Mouse (Mus musculus): ENCODE data around the gene Trmt1l. TPM values are rescaled to one million over a fixed set of nuclear protein-coding genes. Genes with fewer than 3 reads are reported as not detected.

The Trmt1l gene
- total and polyA plus RNA-seq, 3 experiments, result 20.9 to 23.7 (median 21.8) TPM

DNA sequence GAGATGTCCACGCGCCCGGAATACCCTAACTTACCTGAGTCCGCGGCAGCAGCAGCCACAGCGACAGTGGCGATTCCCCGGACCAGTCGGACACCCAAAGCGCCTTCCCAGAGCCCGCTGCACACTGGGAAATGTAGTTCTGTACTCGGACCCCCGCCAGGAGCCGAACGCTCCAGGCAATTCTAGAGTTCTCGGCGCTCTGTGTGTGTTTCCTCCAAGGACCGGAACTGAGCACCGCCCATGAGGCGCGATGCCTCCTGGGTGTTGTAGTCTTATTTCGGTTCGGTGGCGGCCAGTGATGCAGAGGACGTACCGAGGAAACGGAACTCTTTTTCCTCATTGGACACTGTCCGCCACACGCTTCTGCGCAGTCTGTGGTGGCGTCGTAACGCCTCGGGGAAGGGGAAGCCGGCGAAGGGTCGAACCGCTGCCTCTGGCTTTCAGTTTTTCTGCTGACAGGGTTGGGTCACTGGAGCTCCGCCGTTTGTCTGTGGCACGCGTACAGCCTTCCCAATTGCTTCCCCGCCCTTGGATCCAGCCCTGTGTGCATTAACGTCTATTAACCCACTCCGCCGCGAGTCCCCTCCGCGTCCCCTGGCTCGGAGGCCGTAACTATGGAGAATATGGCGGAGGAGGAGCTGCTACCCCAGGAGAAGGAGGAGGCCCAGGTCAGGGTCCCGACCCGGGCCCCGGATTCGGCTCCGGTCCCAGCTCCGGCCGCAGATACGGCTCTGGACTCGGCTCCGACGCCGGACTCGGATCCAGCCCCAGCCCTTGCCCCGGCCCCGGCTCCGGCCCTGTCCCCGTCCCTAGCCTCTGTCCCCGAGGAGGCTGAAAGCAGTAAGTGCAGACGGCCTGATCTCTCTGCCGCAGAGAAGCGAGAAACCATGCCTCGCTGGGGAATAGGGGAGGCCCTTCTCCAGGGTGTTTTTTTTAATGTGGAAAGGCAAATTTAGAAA, at the start of gene Trmt1l, which contains the start of gene Swt1 (continued):
- peak; percentile 75 for TF ChIP-seq IRF4 (IDR thresholded peaks at IDR 0.05; ENCODE audit: low read depth, low read length)

DNA sequence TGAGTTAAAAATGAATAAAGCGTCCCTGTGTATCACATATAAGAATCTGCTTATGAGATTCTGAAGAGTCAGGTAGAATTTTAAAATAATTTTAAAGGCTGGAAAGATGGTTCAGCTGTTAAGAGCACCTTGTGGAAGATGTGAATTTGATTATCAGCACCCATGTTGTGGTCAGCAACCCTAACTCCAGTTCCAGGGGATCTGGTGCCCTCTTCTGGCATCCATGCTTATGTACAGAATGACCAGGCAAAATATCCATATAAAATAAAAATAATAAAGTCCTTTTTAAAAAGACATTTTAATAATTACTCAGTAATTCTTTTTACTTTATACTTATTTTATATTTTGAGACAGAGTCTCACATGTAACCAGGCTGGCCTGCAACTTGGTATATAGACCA, 38.3 kb upstream of the Trmt1l start:
- no peaks in the 10 kb centered on the region for H3K27me3 ChIP-seq (replicated peaks)
- no peak overlapping the region for H3K4me3 ChIP-seq (replicated peaks in 1 of 3; ENCODE audit: low read depth in 2 of 3, low read length in 2 of 3, poor library complexity in 1 of 3)
- dilution Hi-C loops (cut with MboI; ENCODE audit: extremely low pct_ligation_motif_present, extremely low pct_unique_long_range_greater_than_20kb, low sequenced_read_pairs), result no loop called here
- H3K9me3 ChIP-seq (replicated peaks; ENCODE audit: low read length), result no peaks in the 10 kb centered on the region
- peaks cover 5 to 30% of the 10 kb centered on the region in 2 experiments for H3K36me3 ChIP-seq (replicated peaks in 1 of 2; ENCODE audit: control insufficient read depth in 1 of 2, insufficient read depth in 1 of 2, low read length in 1 of 2)
- TF ChIP-seq MEF2A (IDR thresholded peaks at IDR 0.05; ENCODE audit: borderline replicate concordance, low read depth, low read length) (no peak), ELF1 (IDR thresholded peaks at IDR 0.05; ENCODE audit: low read depth, low read length) (no peak), RAD21 (IDR thresholded peaks at IDR 0.05; ENCODE audit: low read depth, low read length) (peak; percentile 68), MAZ (IDR thresholded peaks at IDR 0.05; ENCODE audit: low read depth, low read length) (no peak), ZKSCAN1 (IDR thresholded peaks at IDR 0.05; ENCODE audit: borderline replicate concordance, low read depth, low read length) (no peak), ZMIZ1 (IDR thresholded peaks at IDR 0.05; ENCODE audit: low read depth, low read length) (no peak), CHD2 (IDR thresholded peaks at IDR 0.05; ENCODE audit: low read length) (no peak), ZC3H11A (IDR thresholded peaks at IDR 0.05; ENCODE audit: low read depth, low read length) (peak; percentile 11; the same call in 1 of the 2 replicates), CTCF (conservative IDR thresholded peaks at IDR 0.05 in 1 of 2, IDR thresholded peaks at IDR 0.05 in 1 of 2; ENCODE audit: low read depth in 2 of 2, low read length in 2 of 2) (peak; percentile 34 to 71; a peak in 3 of 4 replicates), USF2 (conservative IDR thresholded peaks at IDR 0.05; ENCODE audit: low read depth, low read length) (no peak), SMC3 (IDR thresholded peaks at IDR 0.05; ENCODE audit: low read depth, low read length) (peak; percentile 51), BHLHE40 (IDR thresholded peaks at IDR 0.05; ENCODE audit: low read depth, low read length) (no peak)
- no peak overlapping the region for H3K9ac ChIP-seq (ENCODE audit: insufficient read depth, low read depth)
- H3K79me2 ChIP-seq (replicated peaks; ENCODE audit: control insufficient read depth, extremely low read depth, insufficient read depth, poor library complexity, severe bottlenecking), result no peaks in the 10 kb centered on the region
- peak; percentile 42 for DNase-seq (ENCODE audit: extremely low read depth)
- in situ Hi-C loops (cut with MboI; ENCODE audit: low pct_ligation_motif_present, low pct_unique_long_range_greater_than_20kb, low sequenced_read_pairs), result no loop called here
- no peaks in the 10 kb centered on the region for H3K4me1 ChIP-seq (ENCODE audit: control insufficient read depth in 1 of 2, insufficient read depth in 2 of 2)
- H3K4me2 ChIP-seq (ENCODE audit: insufficient read depth, low read depth, poor library complexity, severe bottlenecking), result no peak overlapping the region
- H3K27ac ChIP-seq (ENCODE audit: insufficient read depth, low read depth), result no peak overlapping the region

DNA sequence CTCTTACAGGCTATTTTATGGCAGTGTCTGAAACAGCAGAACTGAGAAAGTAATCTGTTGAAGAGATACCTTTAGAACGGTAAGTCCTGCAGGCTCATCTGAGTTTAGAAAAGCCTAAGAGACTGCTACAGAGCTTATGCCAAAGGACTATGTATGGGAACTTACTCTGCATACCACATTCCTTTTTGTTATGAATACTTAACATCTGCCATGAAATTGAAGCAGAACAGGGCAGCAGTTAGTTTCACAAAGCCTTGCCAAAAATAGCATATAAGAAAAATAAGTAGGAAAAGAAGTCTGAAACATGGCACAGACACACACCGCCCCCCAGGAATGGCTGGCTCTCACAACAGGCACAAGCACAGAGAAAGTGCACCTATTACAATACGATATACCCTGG, 18.5 kb upstream of the Trmt1l start:
- Histone ChIP-seq H3K79me2 (replicated peaks; ENCODE audit: control insufficient read depth, extremely low read depth, insufficient read depth, poor library complexity, severe bottlenecking) (no peaks in the 10 kb centered on the region), H3K4me3 (replicated peaks in 1 of 3; ENCODE audit: low read depth in 2 of 3, low read length in 2 of 3, poor library complexity in 1 of 3) (no peak overlapping the region), H3K9ac (ENCODE audit: insufficient read depth, low read depth) (no peak overlapping the region), H3K36me3 (replicated peaks in 1 of 2; ENCODE audit: control insufficient read depth in 1 of 2, insufficient read depth in 1 of 2, low read length in 1 of 2) (peaks cover 14 to 43% of the 10 kb centered on the region in 2 experiments), H3K4me2 (ENCODE audit: insufficient read depth, low read depth, poor library complexity, severe bottlenecking) (no peak overlapping the region), H3K9me3 (replicated peaks; ENCODE audit: low read length) (no peaks in the 10 kb centered on the region), H3K27ac (ENCODE audit: insufficient read depth, low read depth) (no peak overlapping the region), H3K27me3 (replicated peaks) (no peaks in the 10 kb centered on the region), H3K4me1 (ENCODE audit: control insufficient read depth in 1 of 2, insufficient read depth in 2 of 2) (no peaks in the 10 kb centered on the region)
- no peak for TF ChIP-seq POLR2A (IDR thresholded peaks at IDR 0.05; ENCODE audit: low read depth, low read length)
- no peak for TF ChIP-seq HCFC1 (IDR thresholded peaks at IDR 0.05; ENCODE audit: low read depth, low read length)
- TF ChIP-seq JUND (conservative IDR thresholded peaks at IDR 0.05; ENCODE audit: low read depth, low read length), result no peak
- no peak for TF ChIP-seq CHD1 (IDR thresholded peaks at IDR 0.05; ENCODE audit: low read depth, low read length)
- TF ChIP-seq SIN3A (IDR thresholded peaks at IDR 0.05; ENCODE audit: low read length), result no peak
- dilution Hi-C loops (cut with MboI; ENCODE audit: extremely low pct_ligation_motif_present, extremely low pct_unique_long_range_greater_than_20kb, low sequenced_read_pairs) (no loop called here), in situ Hi-C loops (cut with MboI; ENCODE audit: low pct_ligation_motif_present, low pct_unique_long_range_greater_than_20kb, low sequenced_read_pairs) (no loop called here)
- no peak for DNase-seq (ENCODE audit: extremely low read depth)
